Mouse (Mus musculus) adrenal gland, adult 8-10 months (tissue): ENCODE measurements around the gene Myadm. TPM values are rescaled to one million over a fixed set of nuclear protein-coding genes. Genes with fewer than 3 reads are reported as not detected.
"Not testable (repeated sequence)": the region's sequence is repeated elsewhere in the genome, so short reads cannot be mapped to it uniquely, and the experiment has no call there.

Experiments
- DNase-seq: peaks from one replicate; pipeline ENCODE4 v3.0.0; 2022
- total RNA-seq, 4 experiments: library from RNA; stranded (reverse); gene quantifications; 2 replicates each; pipeline ENCODE4 v1.2.4; 2022

Gene Myadm
- total RNA-seq, result 10 to 100 TPM; 58.4 to 87.4 (median 71.8) TPM

DNA sequence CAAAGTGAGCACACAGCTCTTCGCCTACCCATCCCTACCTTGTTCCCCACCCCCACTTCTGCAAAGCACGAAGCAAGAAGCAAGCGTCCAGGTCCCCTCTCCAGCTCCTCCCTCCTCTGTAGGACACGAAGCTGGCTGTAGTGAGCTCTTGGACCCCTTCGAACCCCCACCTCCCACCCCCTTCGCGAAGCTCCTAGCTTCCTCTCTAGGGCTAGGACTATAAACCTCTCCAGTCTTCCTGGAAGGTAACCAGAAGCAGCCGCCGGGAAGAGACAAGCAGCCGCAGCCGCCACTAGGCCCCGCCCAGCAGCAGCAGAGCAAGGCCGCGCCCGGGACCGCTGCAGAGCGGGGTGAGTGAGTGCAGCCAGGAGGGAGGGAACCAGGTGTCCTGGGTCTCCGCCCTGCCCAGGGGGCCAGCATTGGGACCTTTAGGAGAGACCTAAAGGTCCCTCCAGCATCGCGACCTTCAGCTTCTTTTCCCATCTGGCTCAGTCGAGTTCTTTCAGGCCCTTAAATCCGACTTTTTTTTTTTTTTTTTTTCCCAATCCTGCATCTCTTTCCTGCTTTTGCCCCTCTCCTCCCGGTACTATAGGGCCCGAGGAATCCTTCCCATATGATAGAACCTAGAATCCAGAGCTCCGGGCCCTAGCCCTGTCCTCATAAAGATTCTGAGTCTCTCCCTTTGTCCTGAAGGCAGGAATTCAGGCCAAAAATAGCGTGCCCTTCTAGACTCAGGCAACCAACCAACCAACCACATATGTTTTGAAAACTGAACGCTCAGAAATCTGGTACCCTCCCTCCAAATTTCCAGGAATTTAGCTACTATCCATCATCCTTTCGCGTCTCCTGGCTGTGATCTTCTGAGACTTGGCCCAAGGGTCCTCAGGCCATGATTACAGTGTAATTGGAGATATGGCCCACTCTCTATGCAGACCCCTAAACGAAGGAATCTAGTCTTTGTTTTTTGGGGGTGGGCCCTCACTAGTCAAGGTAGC is at the start of gene Myadm, which contains the start of gene Prkcg:
Myadm (plus strand) TSS at position 105 of the 995 bp plus-strand sequence.
Prkcg (plus strand) TSS at position 204 of the 995 bp plus-strand sequence.
- peak; percentile 80 for DNase-seq

DNA sequence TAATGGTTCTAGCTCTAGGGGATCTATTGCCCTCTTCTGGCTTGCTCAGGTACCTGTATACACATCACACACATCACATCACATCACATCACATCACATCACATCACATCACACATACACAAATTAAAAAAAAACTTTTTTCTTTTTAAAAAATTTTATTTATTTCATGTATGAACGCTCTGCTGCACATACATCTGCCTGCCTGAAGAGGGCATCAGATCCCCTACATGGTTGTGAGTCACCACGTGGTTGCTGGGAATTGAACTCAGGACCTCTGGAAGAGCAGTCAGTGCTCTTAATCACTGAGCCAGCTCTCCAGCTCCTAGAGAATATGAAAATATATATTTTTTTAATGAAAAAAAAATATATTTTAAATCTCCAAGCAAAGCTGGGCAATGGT is 49.7 kb upstream of the Myadm start:
- no peak for DNase-seq

DNA sequence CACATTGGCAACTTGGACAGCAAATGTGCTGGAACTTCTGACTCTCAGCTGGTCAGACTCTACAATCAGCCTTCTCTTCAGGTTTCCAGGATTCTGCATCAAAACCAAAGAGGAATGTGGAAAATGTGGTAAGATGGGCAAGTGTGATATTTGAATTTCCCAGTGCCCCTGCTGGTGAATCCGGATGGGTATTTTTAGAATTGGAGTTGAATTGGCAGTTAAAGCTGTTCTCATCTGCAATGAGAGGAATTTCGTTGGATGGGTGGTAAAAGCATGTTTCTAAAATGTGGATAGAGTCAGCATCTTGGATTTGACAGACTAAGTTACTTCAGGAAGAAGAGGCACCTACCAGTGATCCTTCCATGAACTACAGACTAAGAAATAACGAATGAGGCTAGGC is 28.2 kb upstream of the Myadm start:
- DNase-seq, result no peak

DNA sequence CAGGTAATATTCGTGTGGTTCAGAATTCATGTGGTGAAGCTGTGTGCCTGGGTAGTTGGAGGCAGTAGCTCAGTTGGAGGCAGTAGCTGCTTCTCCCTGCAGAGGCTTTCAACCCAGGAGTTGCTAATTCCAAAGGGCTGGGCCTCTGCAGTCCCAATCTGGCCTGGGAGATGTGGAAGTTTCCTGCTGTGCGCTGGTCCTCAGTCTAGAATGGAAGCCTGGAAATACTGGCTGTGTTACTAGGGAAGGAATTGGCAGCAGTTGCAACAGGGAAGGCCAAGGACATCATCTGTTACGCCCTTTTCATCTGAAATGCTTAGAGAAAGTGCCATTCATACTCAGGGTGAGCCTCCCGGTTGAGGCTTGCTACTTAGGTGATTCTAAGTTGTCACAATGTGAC is 27.4 kb upstream of the Myadm start:
- DNase-seq, result peak; percentile 35

DNA sequence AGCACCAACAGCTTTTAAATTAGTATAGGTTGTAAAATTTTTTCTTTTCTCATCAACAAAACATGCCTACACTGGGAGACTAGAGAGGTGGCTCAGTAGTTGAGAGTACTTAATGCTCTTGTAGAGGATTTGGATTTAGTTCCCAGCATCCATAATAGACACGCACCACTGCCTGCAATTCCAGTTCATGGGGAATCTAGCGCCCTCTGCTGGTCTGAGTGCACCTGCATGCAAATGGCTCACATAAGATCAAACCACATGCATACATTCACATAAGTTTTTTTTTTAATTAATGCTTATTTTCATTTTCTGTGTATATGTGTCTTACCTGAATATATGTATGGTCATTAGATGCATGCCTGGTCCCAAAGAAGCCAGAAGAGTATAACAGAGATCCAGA is 26.1 kb upstream of the Myadm start:
- no peak for DNase-seq

DNA sequence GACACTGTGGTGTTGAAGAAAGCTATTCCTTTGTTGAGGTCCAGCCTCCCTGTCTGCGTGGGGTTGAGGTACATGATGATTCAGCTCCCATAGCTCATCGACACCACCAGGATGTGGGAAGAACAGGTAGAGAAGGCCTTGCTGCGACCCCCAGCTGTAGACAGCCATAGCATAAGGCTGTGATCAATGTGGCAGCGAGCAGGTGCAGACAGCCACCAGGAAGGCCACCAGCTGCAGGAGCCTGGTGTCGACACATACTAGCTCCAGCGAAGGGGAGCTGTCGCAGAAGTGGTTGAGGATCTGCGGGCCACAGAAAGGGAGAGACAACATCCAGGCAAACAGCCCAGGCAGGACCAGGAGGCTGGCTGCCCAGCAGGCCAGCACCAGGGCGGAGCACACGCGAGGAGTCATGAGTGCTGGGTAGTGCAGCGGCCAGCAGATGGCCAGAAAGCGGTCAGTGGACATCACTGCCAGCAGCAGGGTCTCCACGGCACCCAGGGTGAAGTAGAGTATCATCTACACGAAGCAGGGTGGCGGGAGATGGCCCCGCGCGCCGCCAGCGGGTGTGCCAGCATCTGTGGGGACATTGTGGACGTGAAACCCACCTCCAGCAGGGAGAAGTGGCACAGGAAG is 24.4 kb upstream of the Myadm start:
- no peak for DNase-seq

DNA sequence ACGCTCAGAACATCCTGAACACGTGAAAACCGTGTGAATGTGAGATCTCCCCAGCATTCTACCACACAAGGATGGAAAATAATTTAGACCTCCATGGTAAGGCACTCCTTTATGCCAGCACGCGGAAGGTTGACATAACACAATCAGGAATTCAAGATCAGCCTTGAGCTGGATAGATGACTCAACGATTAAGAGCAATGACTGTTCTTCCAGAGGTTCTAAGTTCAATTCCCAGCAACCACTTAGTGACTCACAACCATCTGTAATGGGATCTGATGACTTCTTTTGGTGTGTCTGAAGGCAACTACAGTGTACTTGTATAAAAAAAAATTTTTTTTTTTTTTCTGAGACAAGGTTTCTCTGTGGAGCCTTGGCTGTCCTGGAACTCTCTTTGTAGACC is 23.6 kb upstream of the Myadm start:
- no peak for DNase-seq

DNA sequence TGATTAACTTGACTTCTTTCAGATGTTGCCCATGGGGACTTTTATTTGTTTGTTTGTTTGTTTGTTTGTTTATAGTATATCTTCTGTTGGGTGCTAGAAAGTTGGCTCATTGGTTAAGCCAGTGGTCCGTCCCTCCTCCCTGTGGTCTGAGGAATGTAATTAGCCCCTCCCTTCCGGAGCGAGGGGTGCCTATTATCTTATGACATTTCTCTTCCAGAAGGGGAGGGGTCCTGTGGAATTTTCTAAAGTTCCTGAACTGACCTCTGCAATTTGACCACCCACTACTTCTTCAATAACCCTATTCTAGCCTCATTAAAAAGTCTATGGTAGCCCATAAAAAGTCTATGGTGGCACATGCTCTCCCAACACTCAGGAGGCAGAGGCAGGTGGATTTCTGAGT is 21.6 kb upstream of the Myadm start:
- no peak for DNase-seq

DNA sequence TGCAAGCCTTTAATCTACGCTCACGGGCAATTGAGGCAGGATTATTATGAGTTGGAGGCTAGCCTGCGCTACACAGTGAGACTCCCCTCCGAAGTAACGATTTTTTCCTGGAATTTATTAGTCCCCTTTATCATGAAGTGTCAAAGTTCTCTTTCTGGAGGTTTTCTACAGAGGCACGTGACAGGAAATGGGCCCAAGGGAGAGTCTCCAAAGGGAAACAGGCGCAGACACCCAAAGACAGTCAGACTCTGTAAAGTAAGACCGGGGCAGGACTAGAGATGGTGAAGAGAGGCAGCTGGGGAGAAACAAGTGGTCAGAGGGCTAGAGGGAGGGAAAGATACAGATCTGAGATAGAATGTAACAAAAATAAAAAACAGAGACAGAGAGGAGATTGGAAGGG is 21.0 kb upstream of the Myadm start:
- no peak for DNase-seq

DNA sequence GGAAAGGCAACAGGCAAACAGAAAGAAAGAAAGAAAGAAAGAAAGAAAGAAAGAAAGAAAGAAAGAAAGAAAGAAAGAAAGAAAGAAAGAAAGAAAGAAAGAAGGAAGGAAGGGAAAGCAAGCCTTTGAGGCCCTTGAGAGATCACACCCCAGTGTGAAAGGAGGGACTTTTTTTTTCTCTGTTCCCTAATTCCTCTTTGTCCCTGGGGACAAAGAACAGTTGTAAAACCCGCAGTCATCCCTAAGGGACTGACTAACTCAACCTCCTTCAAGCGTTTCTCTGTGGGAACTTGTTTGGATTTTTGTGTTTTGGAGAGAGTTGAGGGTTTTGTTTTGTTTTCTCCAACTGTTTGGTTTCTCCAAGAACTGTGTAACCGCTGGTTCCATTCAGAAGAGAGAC is 20.6 kb upstream of the Myadm start:
- DNase-seq, result no peak

DNA sequence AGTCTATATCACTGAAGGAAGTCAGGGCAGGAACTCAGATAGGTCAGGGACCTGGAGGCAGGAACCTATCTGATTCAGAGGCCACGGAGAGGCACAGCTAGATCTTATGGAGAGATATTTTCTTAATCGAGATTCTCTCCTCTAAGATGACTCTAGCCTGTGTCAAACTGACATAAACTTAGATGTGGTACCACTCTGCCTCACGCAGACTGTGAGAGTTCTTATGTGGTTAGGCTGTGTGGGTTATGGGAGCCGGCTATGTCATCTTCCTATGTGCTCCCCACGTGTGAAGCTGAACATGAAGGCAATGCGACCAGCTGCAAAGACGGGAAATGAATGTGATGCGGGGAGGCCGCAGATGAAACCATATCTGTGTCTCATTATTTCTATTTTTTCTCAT is 16.7 kb upstream of the Myadm start:
- DNase-seq, result no peak

DNA sequence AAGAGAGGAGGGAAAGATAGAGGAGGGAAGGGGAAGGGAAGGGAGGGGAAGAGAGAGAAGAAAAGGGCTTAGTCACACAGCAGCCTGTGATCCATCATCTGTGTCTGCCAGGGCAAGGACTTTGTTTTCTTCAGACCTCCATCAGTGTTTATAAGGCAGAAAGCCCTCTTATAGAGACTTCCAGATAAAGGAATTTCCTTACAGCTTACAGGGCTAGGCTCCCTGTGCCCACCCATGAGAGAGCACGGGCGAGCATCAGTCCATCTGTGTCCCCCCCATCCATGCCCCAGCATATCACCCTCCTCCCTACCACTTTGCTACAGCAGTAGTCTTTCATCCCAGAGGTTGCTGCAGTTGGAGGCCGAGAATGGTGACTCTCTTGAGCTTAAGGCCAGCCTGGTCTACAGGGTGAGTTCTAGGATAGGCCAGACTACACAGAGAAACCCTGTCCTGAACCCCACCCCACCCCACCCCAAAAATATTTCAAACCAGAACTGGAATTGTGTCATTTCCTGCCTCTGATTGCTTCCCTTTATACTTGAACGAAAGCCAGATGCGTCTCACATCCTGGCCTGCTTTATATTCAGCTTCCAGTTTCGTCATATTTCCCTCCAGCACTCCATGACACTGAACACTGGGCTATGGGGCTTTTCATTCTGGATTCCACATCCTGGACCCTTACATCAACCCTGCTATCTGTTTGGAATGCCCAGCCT is 13.3 kb upstream of the Myadm start:
- no peak for DNase-seq

DNA sequence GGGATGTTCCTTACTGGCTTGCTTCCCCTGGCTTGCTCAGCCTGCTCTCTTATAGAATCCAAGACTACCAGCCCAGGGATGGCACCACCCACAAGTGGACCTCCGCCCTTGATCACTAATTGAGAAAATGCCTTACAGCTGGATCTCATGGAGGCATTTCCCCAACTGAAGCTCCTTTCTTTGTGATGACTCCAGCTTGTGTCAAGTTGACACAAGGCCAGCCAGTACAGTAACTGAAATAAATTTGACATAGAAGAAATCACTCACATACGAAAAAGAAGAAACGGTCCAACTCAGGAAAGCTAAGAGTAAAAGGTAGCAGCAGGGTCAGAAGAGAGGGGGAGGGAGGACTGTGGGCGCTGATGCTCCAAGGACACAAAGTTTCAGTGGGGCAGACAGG is 12.1 kb upstream of the Myadm start:
- DNase-seq, result not testable (repeated sequence)

DNA sequence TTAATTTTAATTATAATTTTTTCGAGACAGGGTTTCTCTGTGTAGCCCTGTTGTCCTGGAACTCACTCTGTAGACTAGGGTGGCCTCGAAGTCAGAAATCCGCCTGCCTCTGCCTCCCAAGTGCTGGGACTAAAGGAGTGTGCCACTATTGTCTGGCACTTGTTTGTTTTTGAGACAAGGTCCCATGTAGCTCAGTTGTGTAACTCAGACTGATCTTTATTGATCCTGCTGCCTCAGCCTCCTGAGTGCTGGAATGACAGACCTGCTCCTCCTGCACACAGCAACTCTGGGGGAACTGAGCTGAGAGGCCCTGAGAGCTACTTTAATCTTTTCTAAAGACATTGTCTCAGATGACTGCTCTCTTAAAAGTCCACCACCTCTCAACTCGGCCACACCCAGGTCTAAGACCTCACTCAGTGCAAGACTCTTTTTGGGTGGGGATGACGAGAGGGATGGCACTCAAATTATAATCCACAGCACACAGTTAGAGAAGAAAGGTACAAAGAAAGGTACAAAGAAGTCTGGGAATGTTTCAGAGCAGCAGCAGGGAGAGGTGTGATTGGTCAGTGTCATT is 8.7 kb upstream of the Myadm start:
- no peak for DNase-seq

DNA sequence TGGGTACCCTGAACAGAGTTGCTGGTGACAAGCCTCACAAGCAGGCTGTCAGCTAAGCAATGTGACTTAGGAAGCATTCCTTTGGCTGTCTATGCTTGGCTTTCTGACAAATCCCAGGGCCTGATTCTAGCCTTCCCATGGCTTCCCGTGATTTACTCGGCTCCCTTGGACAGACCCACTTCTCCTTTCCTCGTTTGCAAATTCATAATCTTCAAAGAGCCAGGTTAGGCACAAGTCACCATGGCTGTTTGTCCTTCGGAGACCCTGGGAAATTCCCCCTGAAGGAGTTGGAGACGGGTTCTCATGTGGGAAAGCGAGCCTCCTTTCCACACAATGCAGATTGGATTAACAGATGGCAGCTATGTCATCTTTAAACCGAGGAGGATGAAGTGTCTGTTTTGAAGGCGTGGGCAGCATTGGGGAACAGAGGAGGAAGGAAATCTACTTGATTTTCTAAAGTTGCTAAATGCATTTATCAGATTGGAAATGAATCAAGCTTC is 8.2 kb upstream of the Myadm start:
- no peak for DNase-seq

DNA sequence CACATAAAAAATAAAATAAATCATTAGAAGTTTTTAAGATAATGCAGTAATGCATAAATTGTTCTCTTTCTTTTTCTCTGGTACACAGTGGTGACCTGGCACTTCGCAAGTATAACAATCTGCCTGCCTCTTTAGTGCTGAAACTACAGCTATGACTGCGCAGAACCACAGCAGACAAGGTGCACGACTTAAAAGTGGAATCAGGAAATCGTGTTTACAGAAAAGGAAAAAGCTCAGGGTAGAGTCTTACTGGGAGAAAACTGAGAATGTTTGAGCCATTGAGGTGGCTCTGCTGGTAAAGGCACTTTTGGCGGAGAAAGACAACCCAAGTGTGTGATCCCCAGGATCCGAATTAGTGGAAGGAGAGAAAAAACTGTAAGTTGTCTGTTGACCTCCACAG is 7.1 kb upstream of the Myadm start:
- DNase-seq, result no peak

DNA sequence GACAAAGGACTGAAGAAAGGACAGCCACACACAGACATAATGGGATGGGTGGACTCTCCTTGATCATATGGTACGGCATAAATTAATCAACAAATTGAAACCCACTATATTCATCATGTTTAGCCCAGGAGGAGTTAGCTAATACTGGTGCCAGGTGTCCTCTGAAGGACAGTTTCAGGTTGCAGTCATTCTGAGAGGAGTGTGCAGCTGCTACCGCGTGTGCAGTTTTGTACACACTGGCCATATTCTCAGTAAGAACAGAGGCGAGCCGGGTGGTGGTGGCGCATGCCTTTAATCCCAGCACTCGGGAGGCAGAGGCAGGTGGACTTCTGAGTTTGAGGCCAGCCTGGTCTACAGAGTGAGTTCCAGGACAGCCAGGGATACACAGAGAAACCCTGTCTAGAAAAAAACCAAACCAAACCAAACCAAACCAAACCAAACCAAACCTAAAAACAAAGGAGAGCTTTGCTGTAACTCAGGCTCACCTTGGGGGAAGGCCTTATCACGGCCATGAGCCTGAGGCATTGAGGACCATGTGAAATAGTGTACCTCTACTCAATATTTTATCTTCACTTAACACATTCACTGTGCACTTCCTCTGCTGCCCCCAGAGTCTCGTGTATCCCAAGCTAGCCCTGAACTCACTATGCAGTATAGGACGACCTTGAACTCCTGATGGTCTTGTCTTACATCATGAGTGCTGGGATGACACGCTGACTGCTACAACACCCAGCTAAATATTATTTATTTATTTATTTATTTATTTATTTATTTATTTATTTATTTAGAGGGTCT is 5.6 kb upstream of the Myadm start:
- no peak for DNase-seq

DNA sequence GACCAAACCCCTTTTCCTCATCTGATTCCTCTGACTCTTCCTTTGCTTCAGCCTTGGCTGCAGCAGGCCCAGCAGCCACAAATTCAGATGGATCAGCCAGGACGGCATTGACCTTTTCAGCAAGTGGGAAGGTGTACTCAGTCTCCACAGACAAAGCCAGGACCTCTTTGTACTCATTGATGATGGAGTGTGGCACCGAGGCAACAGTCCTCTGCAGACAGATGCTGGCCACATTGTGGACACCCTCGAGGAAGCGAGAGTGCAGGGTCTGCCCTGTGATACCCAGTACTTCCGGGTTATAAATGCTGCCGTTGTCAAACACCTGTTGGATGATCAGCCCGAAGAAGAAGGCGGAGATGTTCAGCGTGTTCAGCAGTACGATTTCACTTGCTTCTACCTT is 4.3 kb upstream of the Myadm start:
- no peak for DNase-seq

DNA sequence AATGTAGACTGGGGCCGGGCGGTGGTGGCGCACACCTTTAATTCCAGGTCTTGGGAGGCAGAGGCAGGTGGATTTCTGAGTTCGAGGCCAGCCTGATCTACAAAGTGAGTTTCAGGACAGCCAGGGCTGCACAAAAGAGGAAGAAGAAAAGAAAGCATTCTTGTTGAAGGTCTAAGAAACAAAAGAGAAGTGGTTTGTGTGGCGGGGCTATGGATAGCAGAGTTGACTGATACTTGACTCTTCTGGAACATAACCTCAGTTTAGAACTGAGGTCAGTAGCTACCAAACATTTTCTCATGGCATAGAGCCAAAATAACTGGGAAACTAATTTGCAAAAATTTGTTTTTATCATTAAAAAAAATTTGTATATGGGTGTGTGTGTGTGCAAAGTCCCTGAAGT is 2.8 kb upstream of the Myadm start:
- no peak for DNase-seq

DNA sequence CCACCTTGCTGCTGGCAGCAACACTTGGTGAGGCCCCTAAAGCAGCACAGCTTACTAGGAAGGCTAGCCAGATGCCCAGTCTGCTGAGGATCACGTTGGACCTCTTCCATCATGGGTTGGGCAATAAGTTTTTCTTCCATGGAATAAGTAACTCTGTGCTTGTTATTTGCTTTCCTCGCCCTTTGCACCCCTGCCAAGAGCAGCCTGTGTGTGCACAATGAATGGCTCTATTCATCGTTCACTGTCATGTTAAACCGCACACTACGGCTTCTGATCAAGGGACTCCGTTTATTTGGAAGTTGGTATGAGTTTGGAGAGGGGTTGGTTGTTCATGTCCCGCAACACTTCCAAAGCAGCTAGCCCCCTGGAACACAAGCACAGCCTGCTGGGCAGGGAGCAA is 1.7 kb upstream of the Myadm start:
- no peak for DNase-seq

DNA sequence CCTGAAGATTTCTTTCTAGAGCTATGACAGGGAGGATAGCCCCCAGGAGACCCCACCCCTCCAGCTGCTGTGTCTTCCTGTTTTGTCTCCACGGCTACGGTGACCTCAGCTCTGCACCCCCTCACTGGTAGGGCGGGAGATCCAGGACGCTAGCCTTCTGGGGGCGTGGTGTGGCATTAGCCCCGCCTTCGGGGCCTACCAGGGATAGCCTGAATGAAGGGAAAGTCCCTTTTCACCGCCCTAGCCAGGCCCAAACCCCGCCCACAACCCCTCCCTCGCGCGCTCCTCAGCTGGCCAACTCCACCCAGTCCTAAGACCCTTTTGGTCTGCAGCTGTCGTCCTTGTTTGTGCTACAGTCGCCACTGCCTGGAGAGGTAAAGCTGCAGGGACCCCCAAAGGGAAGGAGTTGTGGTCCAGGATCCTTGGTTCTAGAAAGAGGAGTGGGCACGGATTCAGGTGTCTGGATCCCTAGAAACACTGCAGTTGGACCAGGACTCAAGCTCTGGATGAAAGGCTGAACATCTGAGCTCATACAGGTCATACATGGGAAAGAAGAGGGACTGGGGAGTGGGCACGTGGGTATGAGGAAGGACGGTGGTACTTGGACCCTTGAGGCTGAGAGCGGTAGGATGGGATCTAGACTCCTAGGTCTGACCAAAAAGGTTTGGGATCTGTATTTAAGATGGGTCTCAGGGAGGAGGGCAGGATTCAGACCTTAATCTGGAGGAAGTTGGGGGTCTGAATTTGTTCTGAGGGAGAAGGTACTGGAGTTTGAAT is 1.6 kb downstream of the Myadm start:
- peak; percentile 97 for DNase-seq
